Mouse (Mus musculus) cerebellum, postnatal 14 days (tissue): ENCODE measurements at regions not wholly inside any gene's neighbourhood (a gene's known extent, or its start where the extent isn't known, plus 50 kb on each side); places are given as distances from the start of the nearest gene placed in this dataset.

Experiments used
- DNase-seq, 2 experiments: peaks; one replicate each; pipeline ENCODE4 v3.0.0; 2021; ENCODE audit warnings: mixed read lengths in 2 of 2

- no peak for DNase-seq
Observed at GRCm38 (mm10) chr9:17454397-17454796, 837.5 kb upstream of the Chordc1 start.

DNA sequence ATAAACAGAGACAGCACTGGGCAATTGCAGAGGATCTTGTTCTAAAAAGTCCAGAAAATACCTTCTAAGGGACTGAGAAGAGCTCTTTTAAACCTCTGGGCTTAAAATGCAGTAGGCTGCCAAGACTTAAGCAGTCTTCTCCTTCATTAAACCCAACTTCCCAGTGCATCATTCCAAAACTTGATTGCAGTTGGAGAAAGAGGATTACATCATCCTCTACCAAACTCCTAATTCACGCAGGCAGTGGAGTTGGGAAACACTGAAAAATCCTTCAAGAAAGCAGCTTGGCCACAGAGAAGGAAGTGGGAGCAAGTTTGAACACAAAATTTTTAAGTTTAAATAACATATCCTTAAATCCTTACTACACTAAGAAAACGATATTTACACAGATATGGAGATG lies 825.5 kb upstream of the Chordc1 start:
- DNase-seq: no peak

DNA sequence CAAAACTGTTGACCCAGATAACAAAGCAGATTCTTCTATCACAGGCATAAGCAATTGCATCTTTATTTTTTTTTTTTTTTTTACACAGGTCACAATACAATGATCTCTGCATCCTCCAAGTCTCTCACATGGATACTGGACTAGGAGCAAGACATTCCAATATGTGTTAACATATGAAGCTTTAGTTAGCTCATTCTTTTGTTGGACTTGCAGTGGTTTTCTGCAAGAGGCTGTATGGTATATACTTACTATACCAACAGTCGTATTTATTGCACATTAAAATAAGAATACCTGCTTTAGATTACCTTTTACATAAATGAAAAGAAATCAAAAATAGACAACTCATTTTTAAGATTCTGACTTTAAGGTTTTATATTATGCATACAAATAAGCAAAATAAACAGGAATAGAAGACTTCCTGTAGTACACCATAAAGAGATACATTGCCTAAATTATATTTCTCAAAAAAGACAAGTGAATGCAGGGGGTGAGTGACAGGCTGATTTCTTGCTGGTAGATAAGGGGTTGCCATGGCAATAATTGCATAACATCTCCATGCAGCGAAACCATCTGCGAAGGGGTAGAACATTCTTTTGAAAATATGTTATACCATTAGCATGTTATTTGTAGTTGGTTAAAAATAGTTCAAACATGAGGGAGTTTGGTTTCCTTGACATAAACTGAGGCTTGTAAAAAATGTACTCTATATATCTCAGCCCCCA lies 807.1 kb upstream of the Chordc1 start:
- DNase-seq: peak; percentile 6 to 17

DNA sequence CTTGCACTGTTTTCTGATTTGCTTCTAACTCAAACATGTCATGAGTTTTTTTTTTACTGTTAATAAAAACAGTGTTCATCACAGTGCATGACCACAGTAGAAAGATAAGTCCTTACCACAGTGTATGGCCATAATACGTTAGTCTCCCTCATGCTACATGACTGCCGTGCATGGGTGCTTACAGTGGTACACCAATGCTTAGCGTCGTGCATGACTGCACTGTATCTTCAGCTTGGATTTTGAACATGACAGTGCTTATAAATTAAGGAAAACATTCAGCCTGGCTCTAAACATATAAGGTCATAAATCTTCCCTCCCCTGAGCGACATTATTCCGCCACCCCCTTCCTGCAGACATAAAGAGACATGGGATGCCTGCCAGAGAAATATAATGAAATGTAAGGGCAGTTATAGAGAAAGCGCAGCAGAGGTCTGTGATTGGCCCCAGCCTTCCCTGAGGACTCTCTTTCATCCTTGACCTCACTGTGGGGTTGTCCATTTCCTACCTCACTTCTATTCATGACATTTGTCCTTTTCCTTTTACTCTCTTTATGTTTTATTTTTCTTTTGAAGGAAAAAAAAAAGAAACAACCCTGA lies 791.7 kb upstream of the Chordc1 start:
- no peak for DNase-seq

GRCm38 (mm10) chr9:17508744-17509143 lies 783.2 kb upstream of the Chordc1 start:
- DNase-seq: no peak

DNA sequence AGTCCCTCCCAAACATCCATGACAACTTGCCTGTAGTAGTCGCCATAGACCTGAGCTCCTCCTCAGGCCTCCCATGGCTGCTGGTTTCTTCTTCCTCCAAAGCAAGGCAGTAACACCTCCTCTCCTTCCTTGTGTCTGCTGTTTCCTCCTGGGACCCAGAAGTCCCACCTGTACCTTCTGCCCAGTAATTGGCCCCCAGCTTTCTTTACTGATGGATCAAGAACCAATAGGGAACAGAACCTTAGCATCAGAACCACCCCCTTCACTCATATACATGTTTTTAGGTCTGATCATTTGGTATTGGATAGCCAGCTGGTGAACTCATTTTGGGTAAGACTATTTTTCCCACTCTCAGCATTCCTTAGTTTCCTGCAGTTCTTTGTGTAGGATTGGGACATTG lies 735.7 kb upstream of the Chordc1 start:
- no peak for DNase-seq

DNA sequence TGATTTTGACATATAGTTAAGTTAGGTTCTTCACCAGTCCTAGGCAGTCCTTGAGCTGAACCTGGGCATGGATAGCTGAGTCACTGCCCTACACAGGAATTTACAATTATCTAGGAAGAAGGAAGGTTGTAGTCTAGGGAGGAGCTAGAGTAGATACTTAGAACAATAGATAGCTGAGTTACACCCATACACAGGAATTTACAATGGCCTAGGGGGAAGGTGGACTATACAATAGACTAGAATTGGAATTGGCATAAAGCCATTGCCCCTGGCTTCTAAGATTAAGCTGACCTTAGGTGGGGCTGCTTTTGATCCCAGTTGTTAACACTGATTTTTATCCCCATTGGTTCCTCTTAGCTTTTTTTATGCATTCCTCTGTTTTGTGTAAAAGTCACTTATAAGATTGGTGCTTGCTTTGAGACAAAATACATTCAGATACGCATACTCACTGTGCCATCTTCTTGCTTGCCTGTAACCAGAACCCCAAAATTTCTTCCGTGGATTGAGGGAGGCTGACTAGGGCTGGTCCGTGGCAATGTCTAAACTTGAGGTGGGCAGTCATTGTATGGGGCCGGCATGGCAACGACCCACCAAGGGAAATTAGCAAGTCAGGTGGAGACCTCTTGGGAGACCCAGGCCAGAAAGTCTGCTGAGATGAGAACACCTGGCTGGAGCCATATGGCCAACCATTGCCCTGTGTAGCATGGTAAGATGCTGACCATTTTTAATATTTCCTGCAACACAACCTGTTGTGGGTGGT lies 734.1 kb upstream of the Chordc1 start:
- no peak for DNase-seq

DNA sequence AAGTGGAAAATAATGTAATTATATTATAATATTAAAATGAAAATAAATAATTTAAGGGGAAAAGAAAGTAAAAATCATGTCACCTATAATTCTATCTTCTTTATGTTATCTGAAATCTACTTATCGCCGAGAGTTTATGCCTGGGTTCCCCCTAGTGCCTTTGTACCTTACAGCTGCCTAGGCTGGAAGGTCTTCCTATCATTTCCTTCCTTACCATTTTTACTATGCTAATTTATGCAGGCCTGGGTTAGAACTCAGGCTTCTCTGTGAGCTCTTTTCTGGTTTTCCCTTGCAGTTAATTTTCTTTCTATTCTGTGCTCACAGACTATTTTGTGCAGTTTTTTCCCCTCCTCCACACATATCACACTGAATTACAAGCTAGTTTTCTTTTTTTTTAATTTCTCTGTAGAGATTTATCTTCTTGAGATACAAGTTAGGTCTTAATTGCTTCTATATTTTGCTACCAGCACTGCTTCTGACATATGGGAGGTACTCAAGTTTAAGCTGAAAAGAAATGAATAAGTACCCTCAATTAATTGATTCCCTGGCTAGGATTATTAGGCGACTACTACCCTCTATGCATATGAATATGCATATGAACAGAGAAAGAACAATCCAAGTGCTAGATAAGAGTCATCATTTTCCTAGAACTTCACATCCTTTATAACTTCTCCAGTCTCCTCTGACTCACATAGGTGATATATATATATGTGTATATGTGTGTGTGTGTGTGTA lies 724.0 kb upstream of the Chordc1 start:
- no peak for DNase-seq

DNA sequence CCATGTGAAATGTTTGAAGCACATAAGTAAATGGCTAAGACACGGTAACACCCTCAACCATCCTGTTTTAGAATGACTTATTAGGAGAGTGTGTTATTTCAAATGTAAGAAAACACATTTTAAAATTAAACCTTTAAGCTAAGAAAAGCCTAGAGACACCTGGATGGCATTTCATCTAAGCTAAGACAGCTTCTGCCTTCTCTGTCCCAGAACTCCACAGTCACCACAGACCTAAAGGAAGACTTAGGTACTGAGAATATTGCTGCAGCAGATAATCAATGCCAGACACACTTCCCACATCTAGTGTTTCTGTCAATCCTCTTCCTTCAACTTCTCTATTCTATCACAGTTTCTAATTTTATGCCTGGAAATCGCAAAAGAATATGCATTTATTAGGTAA lies 704.4 kb upstream of the Chordc1 start:
- no peak for DNase-seq

GRCm38 (mm10) chr9:17587968-17588550 lies 703.9 kb upstream of the Chordc1 start:
- DNase-seq: peak in 1 of 2 experiments; percentile 1

- no peak for DNase-seq
Observed at GRCm38 (mm10) chr9:17611146-17611545, 680.8 kb upstream of the Chordc1 start.

DNA sequence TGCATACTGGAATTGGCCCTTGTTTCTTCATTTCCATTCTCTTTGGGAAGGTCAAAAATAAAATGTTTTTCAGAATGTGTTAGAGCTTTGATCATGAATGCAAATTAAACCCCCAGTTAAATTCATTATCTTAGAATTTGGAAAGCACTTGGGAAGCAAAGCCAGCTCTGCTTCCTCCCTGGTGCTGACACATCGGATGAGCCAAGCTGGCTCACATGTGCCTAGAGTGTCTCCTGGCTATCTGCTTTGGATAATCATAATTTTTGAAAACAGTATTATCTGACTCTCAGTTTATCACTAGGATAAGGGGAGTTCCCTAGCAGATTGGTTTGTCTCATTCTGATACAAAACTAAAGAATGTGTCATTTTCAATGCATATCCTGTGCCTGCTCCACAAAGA lies 649.4 kb upstream of the Chordc1 start:
- DNase-seq: no peak

DNA sequence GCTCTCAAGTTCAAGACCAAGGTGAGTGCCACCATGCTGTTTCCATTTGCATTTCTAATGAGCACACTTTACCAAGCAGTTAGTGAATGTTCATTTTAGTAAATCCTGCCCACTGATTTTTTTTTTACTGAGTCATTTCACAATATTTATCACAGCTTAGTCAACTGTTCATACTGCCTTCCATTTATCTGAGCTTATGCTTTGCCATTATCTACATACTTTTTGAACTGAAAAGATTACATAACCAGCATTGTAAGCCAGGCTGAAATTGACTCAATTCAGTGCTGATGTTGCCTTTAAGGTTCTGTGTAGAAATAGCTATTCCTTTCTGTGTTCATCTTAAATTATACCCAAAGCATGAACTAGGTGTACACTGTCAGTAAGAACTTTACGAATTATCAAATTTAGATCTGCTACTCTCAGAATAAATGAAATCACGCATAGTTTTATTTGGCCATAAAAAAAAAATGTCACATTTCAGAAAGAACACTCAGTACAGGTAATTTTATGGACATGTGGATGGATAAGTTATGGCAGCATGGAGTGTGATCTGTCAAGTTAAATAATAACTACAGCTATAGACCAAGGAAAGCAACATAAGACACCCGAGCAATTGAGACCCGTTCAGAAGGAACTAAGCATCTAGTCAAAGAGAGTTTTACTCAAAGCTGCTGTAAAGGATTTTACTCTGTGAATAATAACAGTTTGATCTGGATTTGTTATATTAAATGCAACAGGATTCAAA lies 645.9 kb upstream of the Chordc1 start:
- DNase-seq: no peak

DNA sequence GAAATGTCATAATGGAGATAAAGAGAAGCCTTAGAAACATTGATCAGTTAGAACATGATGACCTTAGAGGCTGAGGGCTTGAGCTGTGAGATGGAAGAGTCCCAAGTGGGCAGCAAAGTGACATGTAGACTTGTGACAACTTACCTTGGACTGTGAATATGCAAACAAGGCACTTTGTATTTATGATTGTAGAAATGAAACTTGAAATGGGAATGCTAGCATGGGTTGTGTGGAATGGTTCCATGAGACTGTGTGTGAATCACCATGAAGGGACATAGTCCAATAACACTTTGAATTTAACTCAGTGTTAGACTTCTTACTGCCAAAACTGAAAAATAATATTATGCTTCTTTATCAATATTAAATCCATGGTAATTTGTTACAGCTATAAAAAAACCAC lies 638.1 kb upstream of the Chordc1 start:
- DNase-seq: no peak

GRCm38 (mm10) chr9:17664113-17664512 lies 627.8 kb upstream of the Chordc1 start:
- DNase-seq: no peak

GRCm38 (mm10) chr9:17668260-17668659 lies 623.7 kb upstream of the Chordc1 start:
- DNase-seq: no peak

- no peak for DNase-seq
Observed at GRCm38 (mm10) chr9:17675519-17675918, 616.4 kb upstream of the Chordc1 start.
